Mouse (Mus musculus): ENCODE results near the gene Rnps1. TPM values are rescaled to one million over a fixed set of nuclear protein-coding genes. Genes with fewer than 3 reads are reported as not detected.
A peak's percentile ranks its signal among the peaks of the same experiment; 100 is the strongest.

Gene Rnps1
- 100 to 1,000 TPM; 141 to 145 TPM for total RNA-seq (2021)
- long read RNA-seq, experiment 1, transcript Rnps1-203 (9 exons, 1,920 nt): major isoform, 70 of 171 reads
- long read RNA-seq, experiment 1, transcript Rnps1-202 (7 exons, 1,646 nt): minor isoform, 9 of 171 reads
- long read RNA-seq, experiment 1, transcript Rnps1-201 (8 exons, 1,816 nt): minor isoform, 28 of 171 reads
- long read RNA-seq, experiment 1, transcript Rnps1-207 (1 exons, 2,106 nt): minor isoform, 8 of 171 reads
- long read RNA-seq, experiment 1, partial matches to known transcripts: 36 of 171 reads
- long read RNA-seq, experiment 1, other reads (novel, unspliced or antisense): 15 of 171 reads
- long read RNA-seq, experiment 2, transcript Rnps1-203 (9 exons, 1,920 nt): major isoform, 60 of 163 reads
- long read RNA-seq, experiment 2, transcript Rnps1-202 (7 exons, 1,646 nt): minor isoform, 12 of 163 reads
- long read RNA-seq, experiment 2, transcript Rnps1-201 (8 exons, 1,816 nt): minor isoform, 26 of 163 reads
- long read RNA-seq, experiment 2, partial matches to known transcripts: 39 of 163 reads
- long read RNA-seq, experiment 2, other reads (novel, unspliced or antisense): 19 of 163 reads

GRCm38 (mm10) chr17:24414230-24414976 lies at the start of gene Rnps1:
TSS of gene Rnps1 (plus strand) at chr17:24414565.
- peak; percentile 94 to 95 for DNase-seq (ENCODE audit: low spot score in 2 of 2)
- intact Hi-C loops (cut with DNase I): no loop called here

DNA sequence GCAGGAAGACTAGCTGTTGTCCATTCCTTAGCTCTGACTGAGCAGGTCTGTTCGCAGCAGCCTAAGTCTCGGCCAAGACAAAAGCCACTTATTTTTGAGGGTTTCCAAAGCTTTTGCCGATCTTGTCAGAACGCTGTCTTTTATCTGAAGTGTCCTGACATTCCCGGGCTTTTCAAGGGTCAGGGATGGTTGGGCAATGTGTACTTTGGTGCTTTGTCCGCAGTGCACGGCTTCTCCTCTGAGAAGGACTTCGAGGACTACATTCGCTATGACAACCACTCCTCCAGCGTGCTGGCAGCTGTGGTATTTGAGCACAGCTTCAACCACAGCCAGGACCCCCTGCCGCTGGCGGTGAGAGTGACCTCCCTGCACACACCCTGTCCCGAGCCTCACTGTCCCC lies 48.5 kb upstream of the Rnps1 start:
- no peak for DNase-seq (ENCODE audit: low spot score in 2 of 2)
- intact Hi-C loops (cut with DNase I): no loop called here

DNA sequence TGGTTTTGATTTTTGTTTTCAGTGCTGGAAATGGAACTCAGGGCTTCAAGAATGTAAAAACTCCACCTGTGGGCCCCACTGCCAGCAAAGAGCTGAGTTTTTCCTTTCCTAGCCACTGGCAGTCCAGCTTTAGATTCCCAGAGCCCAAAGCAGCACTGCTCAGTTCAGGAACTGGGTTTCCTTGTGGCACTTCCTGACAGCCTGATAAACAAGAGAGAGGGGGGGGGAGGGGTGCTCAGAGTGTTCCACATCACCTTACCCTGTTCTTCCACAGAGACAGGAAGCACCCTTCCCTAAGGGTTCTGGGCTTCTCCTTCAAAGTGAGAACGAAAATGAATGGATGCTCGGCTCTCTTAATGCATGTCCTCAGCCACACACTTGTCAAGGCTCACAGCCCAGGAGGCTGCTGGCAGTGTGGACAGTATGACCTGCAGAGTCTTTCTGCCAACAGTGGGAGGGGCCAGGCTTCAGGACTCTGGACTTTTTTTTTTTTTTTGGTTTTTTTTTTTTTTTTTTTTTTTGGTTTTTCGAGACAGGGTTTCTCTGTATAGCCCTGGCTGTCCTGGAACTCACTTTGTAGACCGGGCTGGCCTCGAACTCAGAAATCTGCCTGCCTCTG lies 39.2 kb upstream of the Rnps1 start:
- intact Hi-C loops (cut with DNase I): no loop called here
- DNase-seq (ENCODE audit: low spot score in 2 of 2): no peak

GRCm38 (mm10) chr17:24375886-24376285 lies 38.5 kb upstream of the Rnps1 start:
- intact Hi-C loops (cut with DNase I): no loop called here
- DNase-seq (ENCODE audit: low spot score in 2 of 2): no peak

- no peak for DNase-seq (ENCODE audit: low spot score in 2 of 2)
- intact Hi-C loops (cut with DNase I): no loop called here
Measured at GRCm38 (mm10) chr17:24378496-24378895, 35.9 kb upstream of the Rnps1 start.

GRCm38 (mm10) chr17:24383789-24384188 lies 30.6 kb upstream of the Rnps1 start:
- no peak for DNase-seq (ENCODE audit: low spot score in 2 of 2)
- intact Hi-C loops (cut with DNase I): loop anchor here (10.0 kb wide), 1 partner anchor 209 kb away; no protein-coding TSS in a partner anchor

DNA sequence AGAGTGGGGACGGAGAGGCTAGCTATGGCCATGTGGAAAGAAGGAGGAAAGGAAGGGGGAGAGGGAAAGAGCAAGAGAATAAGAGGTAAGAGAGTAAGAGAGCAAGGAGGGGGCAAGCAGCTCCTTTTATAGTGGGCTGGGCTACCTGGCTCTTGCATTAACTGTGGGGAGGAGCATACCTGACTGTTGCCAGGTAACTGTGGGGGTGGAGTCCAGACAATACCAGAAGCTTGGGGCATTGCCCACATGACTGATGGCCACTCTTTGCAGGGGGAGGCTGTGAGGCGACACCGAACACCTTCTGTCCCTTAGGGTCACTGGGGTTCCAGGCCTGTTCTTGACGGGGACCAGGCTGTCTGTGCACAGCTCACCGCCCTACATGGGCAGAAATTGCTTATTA lies 25.7 kb upstream of the Rnps1 start:
- no peak for DNase-seq (ENCODE audit: low spot score in 2 of 2)
- intact Hi-C loops (cut with DNase I): loop anchor here (10.0 kb wide), 1 partner anchor 214 kb away; no protein-coding TSS in a partner anchor

GRCm38 (mm10) chr17:24389865-24390264 lies 24.5 kb upstream of the Rnps1 start:
- peak; percentile 66 for DNase-seq (ENCODE audit: low spot score in 2 of 2)
- intact Hi-C loops (cut with DNase I): loop anchor here (10.0 kb wide), 1 partner anchor 215 kb away; no protein-coding TSS in a partner anchor

DNA sequence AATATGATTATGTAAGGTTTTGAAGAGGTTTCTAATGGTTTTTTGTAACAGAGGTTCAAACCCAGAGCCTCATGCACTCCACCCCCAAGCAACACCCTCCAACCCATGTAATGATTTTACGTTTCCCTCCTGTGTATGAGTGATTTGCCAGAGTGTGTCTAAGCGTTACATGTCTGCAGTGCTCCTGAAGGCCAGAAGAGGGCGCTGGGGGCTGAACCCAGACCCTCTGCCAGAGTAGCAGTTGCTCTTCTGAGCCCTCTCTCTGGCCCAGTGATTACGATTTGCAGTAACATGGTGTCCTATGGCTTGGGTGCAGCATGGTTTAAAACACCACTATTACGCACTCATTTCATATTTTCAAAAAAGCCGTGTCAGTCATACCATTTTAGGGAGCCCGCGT lies 23.2 kb upstream of the Rnps1 start:
- intact Hi-C loops (cut with DNase I): no loop called here
- peak in 1 of 2 experiments; percentile 19 for DNase-seq (ENCODE audit: low spot score in 2 of 2)

DNA sequence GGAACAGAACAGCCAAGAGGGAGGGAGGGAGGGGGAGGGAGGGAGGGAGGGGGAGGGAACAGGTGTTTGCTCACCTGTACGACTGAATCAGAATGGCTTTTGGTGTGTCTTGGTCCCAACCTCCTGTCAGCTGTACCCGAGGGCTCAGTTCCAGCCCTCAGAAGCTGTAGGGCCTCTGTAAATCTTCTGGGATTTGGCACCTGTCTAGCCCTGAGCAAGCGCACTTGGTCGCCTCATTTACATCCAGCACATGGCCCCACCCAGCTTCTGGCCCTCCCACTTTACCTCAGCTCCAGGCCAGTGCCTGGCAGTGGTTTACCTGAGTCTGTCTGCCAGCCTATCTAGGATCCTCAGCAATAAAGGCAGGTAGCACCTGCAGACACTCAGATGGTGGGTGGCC lies 20.8 kb upstream of the Rnps1 start:
- intact Hi-C loops (cut with DNase I): no loop called here
- no peak for DNase-seq (ENCODE audit: low spot score in 2 of 2)

- DNase-seq (ENCODE audit: low spot score in 2 of 2): no peak
- intact Hi-C loops (cut with DNase I): no loop called here
Measured at GRCm38 (mm10) chr17:24394456-24394855, 19.9 kb upstream of the Rnps1 start.

DNA sequence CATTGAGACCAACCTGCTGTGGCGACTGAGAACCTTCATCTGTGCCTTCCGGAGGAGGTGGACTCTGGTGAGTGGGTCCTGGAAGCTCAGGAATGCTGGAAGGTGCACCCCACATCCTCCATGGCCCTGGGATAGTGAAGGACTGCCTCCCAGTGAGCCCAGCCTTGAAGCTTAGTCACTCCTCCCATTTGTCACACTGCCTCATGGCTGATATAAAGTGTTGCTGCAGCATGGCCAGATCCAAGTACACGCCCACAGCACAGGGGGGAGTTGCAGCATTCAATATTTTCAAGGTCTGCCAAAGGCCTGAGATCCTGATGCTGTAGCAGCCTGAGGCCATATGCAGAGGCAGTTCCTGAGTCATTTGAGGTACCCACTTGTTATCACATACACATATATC lies 12.0 kb upstream of the Rnps1 start:
- no peak for DNase-seq (ENCODE audit: low spot score in 2 of 2)

DNA sequence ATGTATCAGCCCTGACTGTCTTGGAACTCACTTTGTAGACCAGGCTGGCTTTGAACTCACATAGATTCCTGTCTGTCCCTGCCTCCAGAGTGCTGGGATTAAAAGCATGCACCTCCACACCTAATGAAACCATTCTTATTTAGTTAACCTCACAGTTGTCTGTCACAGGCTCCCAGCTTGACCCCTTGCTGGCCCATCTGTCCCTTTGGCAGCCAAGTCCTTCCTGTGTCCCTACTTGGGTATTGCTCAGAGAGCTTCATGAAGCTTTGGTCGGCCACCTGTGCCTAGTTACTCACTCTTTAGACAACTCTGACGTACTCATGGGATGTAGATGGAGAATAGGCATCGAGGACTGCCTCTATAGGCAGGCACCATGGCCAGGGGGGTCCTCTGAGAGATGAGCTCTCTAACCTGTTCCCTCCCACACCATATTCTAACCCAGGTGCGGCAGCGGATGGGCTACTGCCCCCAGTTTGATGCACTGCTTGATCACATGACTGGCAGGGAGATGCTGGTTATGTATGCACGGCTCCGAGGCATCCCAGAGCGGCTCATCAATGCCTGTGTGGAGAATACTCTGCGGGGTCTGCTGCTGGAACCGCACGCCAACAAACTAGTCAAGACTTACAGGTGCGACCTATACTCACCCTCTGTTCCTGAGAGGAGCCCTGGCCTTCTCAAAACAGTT lies 7.1 kb upstream of the Rnps1 start:
- intact Hi-C loops (cut with DNase I): no loop called here
- DNase-seq (ENCODE audit: low spot score in 2 of 2): no peak

More for the DNA sequence above, 12.0 kb upstream of the Rnps1 start:
- intact Hi-C loops (cut with DNase I): no loop called here

- intact Hi-C loops (cut with DNase I): no loop called here
Measured at GRCm38 (mm10) chr17:24413557-24414211, 681 bp upstream of the Rnps1 start.

DNA sequence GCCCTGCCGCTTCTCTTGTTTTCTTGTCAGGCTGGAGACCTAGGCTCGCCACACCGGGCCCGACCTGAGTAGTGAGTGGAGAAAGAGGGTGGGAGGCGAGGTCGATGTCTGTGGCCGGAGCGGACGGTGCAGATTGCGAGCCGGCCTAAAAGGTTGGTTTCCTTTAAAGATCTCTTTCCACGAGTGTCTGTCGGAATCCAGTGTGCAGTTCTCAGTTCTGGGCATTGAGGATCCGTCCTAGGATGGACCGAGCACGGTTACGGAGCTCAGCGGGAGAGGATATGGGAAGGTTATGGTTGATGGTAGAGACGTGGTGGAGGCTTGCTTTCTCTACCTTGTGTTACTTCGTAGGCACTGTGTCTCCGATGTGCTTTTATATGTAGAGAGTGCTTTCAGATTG lies 646 bp downstream of the Rnps1 start:
- DNase-seq (ENCODE audit: low spot score in 2 of 2): no peak
- intact Hi-C loops (cut with DNase I): no loop called here

More at GRCm38 (mm10) chr17:24413557-24414211, 681 bp upstream of the Rnps1 start:
- DNase-seq (ENCODE audit: low spot score in 2 of 2): peak in 1 of 2 experiments; percentile 22

DNA sequence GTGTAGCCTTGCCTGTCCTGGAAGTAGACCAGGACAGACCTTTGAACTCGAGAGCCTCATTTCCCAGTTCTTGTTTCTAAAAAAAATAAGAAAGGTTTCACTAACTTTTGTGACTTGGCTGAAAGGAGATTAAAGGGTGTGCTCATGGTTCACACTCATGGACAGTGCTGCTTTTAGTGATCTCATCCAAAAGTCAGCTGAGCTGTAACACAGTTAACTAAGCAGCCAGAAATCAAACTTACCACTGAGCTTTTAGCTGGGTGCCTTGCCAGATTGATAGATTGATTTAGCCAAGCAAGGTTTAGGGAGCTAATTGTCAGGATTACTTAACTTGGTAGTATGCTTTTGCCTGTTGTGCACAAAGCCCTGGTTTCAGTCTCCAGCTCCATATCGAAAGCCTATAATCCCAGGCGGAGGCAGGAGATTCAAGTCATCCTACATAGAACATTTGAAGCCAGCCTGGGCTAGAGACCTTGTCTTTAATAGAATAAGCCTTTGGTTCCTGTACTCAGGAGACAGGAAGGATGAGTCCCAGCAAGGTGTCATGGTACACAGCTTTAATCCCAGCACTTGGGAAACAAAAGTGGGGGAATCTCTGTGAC lies 1.8 kb downstream of the Rnps1 start:
- intact Hi-C loops (cut with DNase I): no loop called here
- no peak for DNase-seq (ENCODE audit: low spot score in 2 of 2)

DNA sequence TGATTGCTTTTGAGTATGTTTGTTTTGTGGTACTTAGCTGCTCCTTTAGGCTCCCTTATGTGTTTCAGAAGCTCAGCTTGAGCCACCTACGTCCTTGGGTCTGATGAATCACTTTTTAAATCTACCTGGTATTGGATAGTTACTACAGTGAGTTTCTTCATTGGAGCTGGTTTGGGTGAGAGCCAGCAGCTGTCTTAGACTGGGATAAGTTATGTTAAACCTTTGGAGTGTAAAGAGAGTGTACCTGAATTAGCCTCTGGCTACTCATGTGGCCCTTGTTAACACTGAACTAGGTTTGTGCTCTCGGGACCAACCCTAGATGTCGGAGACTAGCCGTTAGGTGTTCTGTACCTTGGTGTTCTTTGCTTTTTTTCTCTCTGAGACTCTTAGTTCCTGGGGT lies 8.7 kb downstream of the Rnps1 start:
- intact Hi-C loops (cut with DNase I): no loop called here
- no peak for DNase-seq (ENCODE audit: low spot score in 2 of 2)

GRCm38 (mm10) chr17:24424489-24424888 lies 10.1 kb downstream of the Rnps1 start:
- DNase-seq (ENCODE audit: low spot score in 2 of 2): no peak
- intact Hi-C loops (cut with DNase I): no loop called here
